Mouse (Mus musculus) stomach, embryonic 15.5 days (tissue): ENCODE results near the gene Dazap1. TPM values are rescaled to one million over a fixed set of nuclear protein-coding genes. Genes with fewer than 3 reads are reported as not detected.
A peak's percentile ranks its signal among the peaks of the same experiment; 100 is the strongest.

Source experiments
- ATAC-seq: fragments of 200-750 bp; cut with Nextera tagmentation; 2 replicates; pipeline ENCODE4 v1.8.0; 2017; ENCODE audit warnings: low read depth, moderate number of reproducible peaks, moderate TSS enrichment; ENCODE audit not compliant: insufficient read depth, low FRiP score
- H3K27ac ChIP-seq: fragments of 300-500 bp; sonication (generic); 2 replicates; pipeline ENCODE4 v1.5.1; 2015; ENCODE audit warnings: mild to moderate bottlenecking, inconsistent platforms
- H3K27me3 ChIP-seq: fragments of 300-500 bp; sonication (generic); replicated peaks from 2 replicates; pipeline ENCODE4 v1.6.1; 2015; ENCODE audit warnings: inconsistent platforms
- H3K36me3 ChIP-seq: fragments of 300-500 bp; sonication (generic); 2 replicates; pipeline ENCODE4 v1.6.1; 2015; ENCODE audit warnings: inconsistent platforms
- H3K4me1 ChIP-seq: fragments of 300-500 bp; sonication (generic); 2 replicates; pipeline ENCODE4 v1.6.1; 2015; ENCODE audit warnings: inconsistent platforms
- H3K4me2 ChIP-seq: fragments of 300-500 bp; sonication (generic); 2 replicates; pipeline ENCODE4 v1.6.1; 2015; ENCODE audit warnings: mild to moderate bottlenecking, inconsistent platforms
- H3K4me3 ChIP-seq: fragments of 300-500 bp; sonication (generic); replicated peaks from 2 replicates; pipeline ENCODE4 v1.5.1; 2015; ENCODE audit warnings: inconsistent platforms
- H3K9ac ChIP-seq: fragments of 300-500 bp; sonication (generic); 2 replicates; pipeline ENCODE4 v1.6.1; 2015; ENCODE audit warnings: inconsistent platforms
- H3K9me3 ChIP-seq: fragments of 300-500 bp; sonication (generic); 2 replicates; pipeline ENCODE4 v1.6.1; 2016; ENCODE audit warnings: inconsistent platforms
- WGBS: fragments of 180-500 bp; shearing (Covaris S2); methylation state at CpG from one replicate; pipeline ENCODE4 v1.1.7; 2015; 5-methylcytosine and 5-hydroxymethylcytosine counted together
- polyA plus RNA-seq: library from polyadenylated mRNA; unstranded; fragments of >200 nt; fragmentation: Nextera tagmentation; extraction: Ambion mirVana; gene quantifications from 2 replicates; pipeline ENCODE4 v1.2.1, GENCODE M21; 2015

Gene Dazap1
- polyA plus RNA-seq, 1 experiment from 2014 or later, result 62.4 TPM

- H3K27me3 ChIP-seq, result no peaks in the 10 kb centered on the region
- no peak overlapping the region for H3K4me3 ChIP-seq
- H3K27ac ChIP-seq, result no peak overlapping the region
- no peak overlapping the region for H3K9ac ChIP-seq
- no peak overlapping the region for H3K4me2 ChIP-seq
- peaks cover 29% of the 10 kb centered on the region for H3K36me3 ChIP-seq
- no peak for ATAC-seq
- H3K9me3 ChIP-seq, result no peaks in the 10 kb centered on the region
- H3K4me1 ChIP-seq, result peaks cover 16% of the 10 kb centered on the region
Observed at GRCm38 (mm10) chr10:80252011-80252410, 9.3 kb upstream of the Dazap1 start.

DNA sequence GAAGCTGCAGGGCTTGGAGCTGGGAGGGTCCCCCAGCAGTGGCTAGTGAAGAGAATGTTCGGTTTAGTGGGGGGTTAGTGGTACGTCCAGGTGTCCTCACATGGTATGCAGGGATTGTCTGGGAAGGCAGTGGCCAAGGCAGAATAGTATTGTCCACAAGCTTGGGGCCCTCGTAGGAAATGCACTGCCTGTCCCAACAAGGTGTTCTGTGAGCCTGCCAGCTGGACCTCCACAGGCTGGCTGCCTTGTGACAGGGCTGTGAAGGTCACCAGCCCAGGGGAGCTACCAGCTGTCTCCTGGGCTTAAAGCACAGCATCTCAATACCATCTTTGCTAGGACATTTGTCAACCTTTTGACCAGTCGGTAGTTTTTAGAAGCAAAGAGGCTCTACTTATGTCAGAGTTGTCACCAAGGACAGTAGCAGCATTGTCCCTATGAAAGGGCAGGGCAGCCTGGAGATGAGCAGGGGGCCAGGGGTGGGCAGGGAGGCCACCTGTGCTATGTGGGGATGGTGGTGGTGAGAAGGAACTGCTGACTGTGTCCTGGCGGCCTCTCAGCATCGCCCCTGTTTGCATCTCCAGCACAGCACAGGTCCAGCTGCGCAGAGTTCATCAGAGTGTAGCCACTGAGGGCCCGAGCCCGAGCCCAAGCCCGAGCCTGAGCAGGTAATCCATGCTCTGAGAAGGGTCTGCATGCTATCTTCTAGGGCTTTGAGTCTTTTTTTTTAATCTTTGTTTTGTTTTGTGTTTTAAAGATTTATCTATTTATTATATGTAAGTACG, 8.6 kb upstream of the Dazap1 start:
- Histone ChIP-seq H3K9ac (no peak overlapping the region), H3K36me3 (peaks cover 32% of the 10 kb centered on the region), H3K4me1 (peaks cover 16% of the 10 kb centered on the region), H3K4me3 (no peak overlapping the region), H3K4me2 (no peak overlapping the region), H3K9me3 (no peaks in the 10 kb centered on the region), H3K27ac (no peak overlapping the region), H3K27me3 (no peaks in the 10 kb centered on the region)
- WGBS, result 92% methylated on average over 11 of the region's 11 CpGs
- no peak for ATAC-seq

- 77% methylated on average over 6 of the region's 6 CpGs for WGBS
Observed at GRCm38 (mm10) chr10:80253551-80253950, 7.7 kb upstream of the Dazap1 start.

GRCm38 (mm10) chr10:80254331-80255297, 6.7 kb upstream of the Dazap1 start:
- Histone ChIP-seq H3K9me3 (no peaks in the 10 kb centered on the region), H3K9ac (no peak overlapping the region), H3K4me3 (no peak overlapping the region), H3K27me3 (no peaks in the 10 kb centered on the region), H3K4me2 (no peak overlapping the region), H3K4me1 (peaks cover 23% of the 10 kb centered on the region), H3K36me3 (peaks cover 43% of the 10 kb centered on the region), H3K27ac (no peak overlapping the region)
- WGBS, result 90% methylated on average over 26 of the region's 26 CpGs
- ATAC-seq, result no peak

More at GRCm38 (mm10) chr10:80253551-80253950, 7.7 kb upstream of the Dazap1 start:
- peaks cover 16% of the 10 kb centered on the region for H3K4me1 ChIP-seq
- H3K36me3 ChIP-seq, result peaks cover 40% of the 10 kb centered on the region
- ATAC-seq, result no peak
- no peak overlapping the region for H3K9ac ChIP-seq
- no peaks in the 10 kb centered on the region for H3K27me3 ChIP-seq
- H3K4me3 ChIP-seq, result no peak overlapping the region
- H3K4me2 ChIP-seq, result no peak overlapping the region
- H3K9me3 ChIP-seq, result no peaks in the 10 kb centered on the region
- H3K27ac ChIP-seq, result no peak overlapping the region

DNA sequence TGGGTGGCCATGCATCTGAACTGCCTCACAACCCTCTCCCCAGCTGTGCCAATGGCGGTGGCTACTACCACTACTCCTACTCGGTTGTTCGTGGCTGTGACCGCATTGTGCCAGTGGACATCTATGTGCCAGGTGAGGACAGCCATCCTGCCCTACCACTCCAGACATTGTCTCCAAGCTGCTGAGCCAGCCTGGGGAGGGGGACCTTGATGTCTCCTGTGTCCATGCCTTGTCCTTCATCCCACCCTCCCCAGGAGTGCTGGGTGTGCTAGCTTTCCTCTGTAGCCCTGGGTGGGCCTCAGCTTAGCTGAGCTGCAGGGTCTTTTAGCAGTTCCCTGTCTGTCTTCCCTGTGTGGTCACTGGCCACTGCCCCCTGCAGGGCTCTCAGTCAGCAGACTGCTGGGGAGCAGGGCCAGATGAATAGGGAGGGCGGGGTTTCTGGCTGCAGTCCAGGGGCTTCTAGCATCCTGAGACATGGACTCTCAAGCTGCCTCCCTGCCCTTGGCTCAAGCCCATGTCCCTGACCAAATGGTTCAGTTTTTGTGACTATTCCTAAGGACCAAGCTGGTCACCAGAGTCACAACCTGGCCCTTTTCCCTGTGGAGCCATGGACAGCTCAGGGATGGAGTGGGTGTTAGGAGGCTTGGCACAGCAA, 5.3 kb upstream of the Dazap1 start:
- H3K27ac ChIP-seq, result no peak overlapping the region
- H3K4me1 ChIP-seq, result peaks cover 17% of the 10 kb centered on the region
- no peak for ATAC-seq
- H3K9me3 ChIP-seq, result no peaks in the 10 kb centered on the region
- no peak overlapping the region for H3K4me2 ChIP-seq
- H3K36me3 ChIP-seq, result peaks cover 43% of the 10 kb centered on the region
- 85% methylated on average over 5 of the region's 5 CpGs for WGBS
- no peak overlapping the region for H3K9ac ChIP-seq
- no peak overlapping the region for H3K4me3 ChIP-seq
- no peaks in the 10 kb centered on the region for H3K27me3 ChIP-seq

- H3K9me3 ChIP-seq, result no peaks in the 10 kb centered on the region
- H3K4me2 ChIP-seq, result no peak overlapping the region
- peaks cover 43% of the 10 kb centered on the region for H3K36me3 ChIP-seq
- H3K27me3 ChIP-seq, result no peaks in the 10 kb centered on the region
- H3K9ac ChIP-seq, result no peak overlapping the region
- peaks cover 21% of the 10 kb centered on the region for H3K4me1 ChIP-seq
- H3K27ac ChIP-seq, result no peak overlapping the region
- no peak for ATAC-seq
- 77% methylated on average over 2 of the region's 2 CpGs for WGBS
- H3K4me3 ChIP-seq, result no peak overlapping the region
Observed at GRCm38 (mm10) chr10:80257936-80258335, 3.4 kb upstream of the Dazap1 start.

GRCm38 (mm10) chr10:80258752-80259462, 2.4 kb upstream of the Dazap1 start:
- peaks cover 36% of the 10 kb centered on the region for H3K36me3 ChIP-seq
- 86% methylated on average over 14 of the region's 14 CpGs for WGBS
- no peaks in the 10 kb centered on the region for H3K9me3 ChIP-seq
- H3K27ac ChIP-seq, result no peak overlapping the region; the same call in 1 of the 2 replicates
- H3K9ac ChIP-seq, result no peak overlapping the region
- peaks cover 21% of the 10 kb centered on the region for H3K4me1 ChIP-seq
- H3K4me2 ChIP-seq, result peak overlapping the region; percentile 97
- H3K4me3 ChIP-seq, result peak overlapping the region; percentile 59
- no peak for ATAC-seq
- H3K27me3 ChIP-seq, result no peaks in the 10 kb centered on the region

- H3K27ac ChIP-seq, result peak overlapping the region; percentile 97
- H3K9me3 ChIP-seq, result no peaks in the 10 kb centered on the region
- peak overlapping the region; percentile 47; the same call in 1 of the 2 replicates for H3K9ac ChIP-seq
- no peaks in the 10 kb centered on the region for H3K27me3 ChIP-seq
- ATAC-seq, result no peak
- peak overlapping the region; percentile 59 for H3K4me3 ChIP-seq
- WGBS, result 78% methylated on average over 6 of the region's 6 CpGs
- H3K4me1 ChIP-seq, result peaks cover 21% of the 10 kb centered on the region
- H3K4me2 ChIP-seq, result peak overlapping the region; percentile 97
- peaks cover 31% of the 10 kb centered on the region for H3K36me3 ChIP-seq
Observed at GRCm38 (mm10) chr10:80259463-80259805, 1.9 kb upstream of the Dazap1 start.

DNA sequence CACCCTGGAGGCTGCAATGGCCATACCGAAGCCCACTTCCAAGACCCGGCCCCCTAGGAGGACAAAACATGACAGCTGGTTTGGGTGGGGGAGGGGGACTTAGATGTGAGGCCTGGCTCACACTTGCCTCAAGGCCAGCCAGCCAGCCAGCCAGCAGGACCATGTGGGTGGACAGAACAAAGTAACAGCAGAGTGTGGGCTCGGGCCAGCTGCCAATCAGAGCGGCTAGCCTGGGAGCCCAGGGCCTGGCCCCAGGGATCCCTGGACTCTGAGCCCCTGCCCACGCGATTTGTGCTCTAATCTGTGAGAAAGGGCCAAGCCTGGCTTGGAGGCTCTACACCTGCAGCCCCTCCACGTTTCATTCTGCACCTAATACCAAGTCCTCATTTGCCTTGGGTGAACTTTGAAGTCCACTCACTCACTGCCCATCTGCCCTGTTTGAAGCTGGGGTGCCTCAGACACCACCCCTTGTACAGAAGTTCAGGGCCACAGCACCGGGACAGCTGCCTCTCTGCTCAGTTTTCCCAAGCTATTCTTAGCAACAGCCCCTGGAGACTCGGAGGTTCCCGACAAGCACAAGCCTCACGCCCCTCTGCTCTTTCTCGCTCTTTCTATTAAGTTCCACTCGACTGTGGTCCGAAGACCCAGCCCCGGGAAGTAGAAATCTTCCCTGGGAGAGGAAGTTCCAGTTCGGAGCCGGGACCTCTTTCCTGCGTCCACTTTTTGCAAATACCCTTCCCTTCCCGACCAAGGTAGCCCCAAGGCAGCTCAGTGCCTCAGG, 1.2 kb upstream of the Dazap1 start:
- 9% methylated on average over 19 of the region's 19 CpGs for WGBS

DNA sequence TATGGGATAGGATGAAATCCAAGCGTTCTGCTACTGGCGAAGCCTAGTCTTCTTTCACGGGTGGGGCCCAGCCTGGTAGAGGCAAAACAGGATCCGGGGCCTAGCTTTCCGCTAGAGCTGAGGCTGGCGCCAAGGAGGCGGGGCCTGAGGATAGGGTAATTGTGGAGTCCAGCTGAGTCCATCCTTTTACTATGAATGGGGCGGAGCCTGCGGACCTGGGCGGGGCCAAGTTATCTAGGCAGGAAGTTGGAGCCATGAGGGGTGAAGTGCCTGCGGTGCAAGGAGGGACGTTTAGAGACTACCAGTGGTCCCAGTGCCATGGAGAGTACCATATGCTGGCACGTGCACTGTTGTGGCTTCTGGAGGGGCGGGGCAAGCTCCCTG, 291 bp downstream of the Dazap1 start:
- Histone ChIP-seq H3K27ac (peak overlapping the region; percentile 97), H3K4me3 (peak overlapping the region; percentile 59), H3K36me3 (peaks cover 13% of the 10 kb centered on the region), H3K4me2 (peak overlapping the region; percentile 97), H3K27me3 (no peaks in the 10 kb centered on the region), H3K9me3 (no peaks in the 10 kb centered on the region), H3K9ac (no peak overlapping the region; the same call in 1 of the 2 replicates), H3K4me1 (peaks cover 31% of the 10 kb centered on the region)
- peak; percentile 68 for ATAC-seq
- 0% methylated on average over 14 of the region's 14 CpGs for WGBS

More for the DNA sequence above, 1.2 kb upstream of the Dazap1 start:
- no peaks in the 10 kb centered on the region for H3K9me3 ChIP-seq
- peak overlapping the region; percentile 97 for H3K4me2 ChIP-seq
- peaks cover 25% of the 10 kb centered on the region for H3K36me3 ChIP-seq
- peak overlapping the region; percentile 47 for H3K9ac ChIP-seq
- H3K27me3 ChIP-seq, result no peaks in the 10 kb centered on the region
- peak overlapping the region; percentile 59 for H3K4me3 ChIP-seq
- peaks cover 21% of the 10 kb centered on the region for H3K4me1 ChIP-seq
- ATAC-seq, result no peak
- H3K27ac ChIP-seq, result peak overlapping the region; percentile 97
